Mouse (Mus musculus): ENCODE measurements around the gene Klf7.

Gene Klf7

DNA sequence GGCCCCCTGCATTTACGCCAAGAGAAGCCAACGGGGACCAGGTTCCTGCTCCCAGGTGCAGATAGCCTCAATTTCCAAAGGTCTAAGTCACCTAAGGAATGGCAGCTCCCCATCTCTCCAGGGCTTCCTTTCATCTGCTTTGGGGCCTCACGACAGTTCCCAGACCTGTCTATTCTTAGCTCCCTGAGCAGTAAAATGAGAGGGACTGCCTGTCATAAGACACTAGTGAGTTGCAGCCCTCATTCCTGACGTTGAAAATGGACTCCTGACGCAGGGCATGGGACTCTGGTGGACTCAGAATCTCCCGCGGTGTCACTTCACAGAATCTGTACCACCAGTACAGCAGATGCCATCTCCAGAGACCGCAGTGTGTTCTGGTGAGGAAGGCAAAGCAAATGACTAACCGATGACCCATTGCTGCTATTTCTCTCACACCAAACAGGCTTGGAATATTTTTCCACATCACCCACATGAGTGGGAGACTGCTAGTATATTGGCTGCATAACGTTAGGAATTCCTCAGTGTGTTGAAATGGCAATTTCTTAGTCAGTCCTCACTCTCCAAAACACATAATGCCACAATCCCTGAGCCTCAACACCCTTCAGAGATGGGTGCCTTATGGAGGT lies 81.9 kb downstream of the Klf7 start:
- in situ Hi-C loops (cut with MboI; ENCODE audit: low pct_unique_long_range_greater_than_20kb in 1 of 2, low sequenced_read_pairs in 2 of 2, unreplicated experiment in 1 of 2) = no loop called here

DNA sequence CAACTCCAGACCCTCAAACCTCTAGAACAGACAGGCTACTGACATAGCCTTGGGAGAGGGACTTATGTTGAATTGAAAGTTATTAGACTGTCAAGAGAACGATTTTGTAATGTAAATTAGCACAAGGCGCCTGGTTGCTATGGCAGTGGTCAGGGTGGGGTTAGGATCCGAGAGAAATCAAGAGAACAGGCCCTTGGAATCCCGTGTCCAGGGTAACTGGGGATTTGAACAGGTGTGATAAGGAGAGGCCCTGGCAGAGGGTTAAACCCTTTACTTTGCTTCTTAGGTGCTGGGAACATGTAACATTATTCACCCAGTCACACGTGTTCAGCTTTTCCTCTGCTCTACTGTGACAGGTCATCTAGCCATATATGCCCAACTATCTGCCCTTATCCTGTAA lies 83.7 kb downstream of the Klf7 start:
- in situ Hi-C loops (cut with MboI; ENCODE audit: low pct_unique_long_range_greater_than_20kb in 1 of 2, low sequenced_read_pairs in 2 of 2, unreplicated experiment in 1 of 2) = no loop called here

DNA sequence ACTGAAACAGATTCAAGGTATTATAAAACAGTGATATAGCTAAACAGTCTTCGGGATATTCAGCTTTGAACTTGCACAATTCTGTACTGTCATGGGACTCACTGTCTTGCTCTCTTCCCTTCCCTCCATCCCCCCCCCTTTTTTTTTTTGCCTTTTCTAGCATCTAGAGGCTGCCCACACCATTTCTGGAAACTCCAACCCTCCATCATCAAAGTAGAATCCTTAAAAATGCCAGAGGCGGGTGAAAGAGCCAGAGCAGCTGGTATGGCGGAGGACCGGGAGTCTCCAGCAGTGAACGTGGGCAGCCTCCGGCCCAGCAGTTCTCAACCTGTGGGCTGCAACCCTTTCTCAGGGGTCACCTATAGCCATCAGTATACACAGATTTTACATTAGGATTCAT lies 84.3 kb downstream of the Klf7 start:
- in situ Hi-C loops (cut with MboI; ENCODE audit: low pct_unique_long_range_greater_than_20kb in 1 of 2, low sequenced_read_pairs in 2 of 2, unreplicated experiment in 1 of 2) = no loop called here

DNA sequence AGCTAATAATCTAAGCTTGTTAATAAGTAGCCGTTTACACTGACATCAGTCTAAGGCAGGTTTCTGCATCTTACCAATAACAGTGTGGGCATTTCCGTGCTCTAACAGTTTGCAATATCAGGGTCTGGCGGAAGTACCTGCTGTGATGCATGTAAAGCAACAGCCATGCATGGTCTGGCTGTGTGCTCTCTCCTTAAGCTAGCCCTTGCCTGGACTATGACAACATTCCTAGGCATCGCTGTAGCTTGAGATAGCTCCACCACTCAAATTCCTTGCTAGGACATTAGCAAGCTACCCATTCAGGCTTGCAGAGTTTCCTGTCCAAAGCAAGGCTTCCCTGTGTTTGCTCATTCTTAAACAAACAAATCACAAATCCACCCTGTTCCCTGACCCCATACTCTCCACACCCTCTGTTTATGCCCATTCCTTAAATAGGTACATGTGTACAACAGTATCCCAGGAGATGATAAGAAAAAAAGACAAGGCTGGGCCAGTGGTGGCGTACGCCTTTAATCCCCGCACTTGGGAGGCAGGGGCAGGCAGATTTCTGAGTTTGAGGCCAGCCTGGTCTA lies 85.1 kb downstream of the Klf7 start:
- in situ Hi-C loops (cut with MboI; ENCODE audit: low pct_unique_long_range_greater_than_20kb in 1 of 2, low sequenced_read_pairs in 2 of 2, unreplicated experiment in 1 of 2) = no loop called here

DNA sequence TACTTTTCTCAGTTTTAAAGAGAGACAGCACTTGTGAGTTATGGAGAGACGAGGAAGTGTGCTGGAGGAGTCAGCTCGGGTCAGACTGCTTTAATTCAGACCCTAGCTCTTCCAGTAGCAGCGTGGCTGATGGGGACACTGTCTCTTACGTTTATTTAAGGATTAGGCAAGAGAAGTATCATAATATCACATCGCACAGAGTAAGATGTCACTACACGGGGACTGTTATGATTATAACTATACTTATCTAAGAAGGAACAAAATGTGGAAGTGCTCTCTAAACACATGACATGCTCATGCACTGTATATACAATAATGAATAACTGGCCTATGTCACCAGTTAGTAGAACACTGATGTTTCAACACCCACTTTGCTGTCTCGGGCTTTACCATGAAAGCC lies 86.3 kb downstream of the Klf7 start:
- in situ Hi-C loops (cut with MboI; ENCODE audit: low pct_unique_long_range_greater_than_20kb in 1 of 2, low sequenced_read_pairs in 2 of 2, unreplicated experiment in 1 of 2) = no loop called here

DNA sequence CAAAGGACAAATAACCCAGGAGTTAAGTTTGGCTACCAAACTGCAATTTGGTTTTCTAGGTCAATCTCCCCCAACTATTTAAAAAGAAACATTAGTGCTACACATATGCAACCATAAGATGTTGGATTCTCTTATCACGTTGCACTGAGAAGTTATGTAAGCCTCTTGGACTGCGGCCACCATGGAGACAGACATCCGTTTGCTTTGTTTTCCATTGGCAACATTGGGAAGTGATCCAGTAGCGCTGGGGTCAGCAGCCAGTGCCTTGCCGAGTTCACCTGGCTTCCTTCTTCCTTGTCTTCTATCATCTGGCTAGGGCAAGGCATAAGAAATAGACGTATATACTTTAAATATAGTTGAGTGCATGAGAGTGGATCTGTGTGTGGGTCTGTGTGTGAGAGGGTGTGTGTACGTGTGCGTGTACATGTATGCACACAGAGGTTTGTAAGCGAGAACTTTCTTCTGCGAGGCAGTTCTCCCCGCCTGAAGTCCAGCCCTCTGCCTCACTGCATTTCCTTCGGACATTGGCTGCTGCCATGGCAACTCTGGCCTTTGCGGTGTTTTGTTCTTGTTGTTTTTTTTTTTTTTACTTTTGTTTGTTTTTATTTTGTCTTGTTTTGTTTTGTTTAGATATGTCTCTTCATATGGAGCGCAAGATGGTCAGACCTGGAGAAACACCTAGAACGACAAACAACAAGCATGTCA lies 86.8 kb downstream of the Klf7 start:
- in situ Hi-C loops (cut with MboI; ENCODE audit: low pct_unique_long_range_greater_than_20kb in 1 of 2, low sequenced_read_pairs in 2 of 2, unreplicated experiment in 1 of 2) = no loop called here

DNA sequence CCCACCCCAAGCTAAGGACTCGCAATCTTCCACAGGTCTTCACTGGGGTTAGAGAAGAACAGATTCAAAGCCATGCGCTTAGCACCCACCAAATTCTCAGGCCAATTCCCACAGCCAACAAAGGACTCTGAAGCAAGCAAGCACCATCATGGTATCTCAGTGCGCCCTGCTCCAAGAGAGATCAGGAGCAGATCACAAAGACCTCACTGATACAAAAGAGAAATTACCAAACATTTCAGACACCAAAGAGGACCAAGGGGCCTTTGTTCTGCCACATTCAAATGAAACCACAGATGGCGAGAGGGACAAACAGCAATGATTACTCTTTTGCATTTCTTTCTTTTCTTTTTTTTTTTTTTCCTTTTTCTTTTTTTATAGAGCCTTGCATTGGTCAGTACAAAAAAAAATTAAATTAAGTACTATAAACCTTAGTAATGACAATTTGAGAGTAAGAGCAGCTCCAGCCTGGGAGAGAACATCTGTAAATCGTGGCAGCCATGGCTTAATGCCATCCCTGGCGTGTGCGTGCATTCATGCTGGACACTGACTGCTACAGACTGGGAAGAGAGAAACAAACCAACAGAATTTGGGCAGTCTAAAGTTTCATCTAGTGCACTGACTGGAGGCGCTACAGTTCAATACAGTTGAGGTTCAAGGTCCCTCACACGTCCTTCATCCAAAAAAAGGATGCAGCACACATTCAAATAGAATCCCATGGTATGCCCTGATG lies 89.4 kb downstream of the Klf7 start:
- in situ Hi-C loops (cut with MboI; ENCODE audit: low pct_unique_long_range_greater_than_20kb in 1 of 2, low sequenced_read_pairs in 2 of 2, unreplicated experiment in 1 of 2) = no loop called here

DNA sequence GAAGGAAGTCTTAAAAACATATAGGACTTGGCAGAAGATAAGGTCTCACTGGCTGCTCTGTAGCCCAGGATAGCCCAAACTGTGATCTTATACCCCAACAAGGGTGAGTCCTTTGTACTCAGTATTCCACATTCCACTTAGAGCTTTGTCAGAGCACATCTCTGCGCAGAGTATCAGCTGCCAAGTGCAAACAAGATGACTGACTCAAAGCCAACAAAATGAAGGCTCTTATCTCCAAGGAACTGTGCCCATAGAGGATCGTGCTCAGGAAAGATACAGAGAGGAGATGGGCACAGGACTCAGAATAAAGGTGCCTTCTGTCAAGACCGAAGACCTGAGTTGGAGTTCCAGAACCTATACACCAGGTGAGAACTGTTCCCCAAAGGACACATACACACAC lies 100.1 kb downstream of the Klf7 start:
- in situ Hi-C loops (cut with MboI; ENCODE audit: low pct_unique_long_range_greater_than_20kb in 1 of 2, low sequenced_read_pairs in 2 of 2, unreplicated experiment in 1 of 2) = no loop called here

DNA sequence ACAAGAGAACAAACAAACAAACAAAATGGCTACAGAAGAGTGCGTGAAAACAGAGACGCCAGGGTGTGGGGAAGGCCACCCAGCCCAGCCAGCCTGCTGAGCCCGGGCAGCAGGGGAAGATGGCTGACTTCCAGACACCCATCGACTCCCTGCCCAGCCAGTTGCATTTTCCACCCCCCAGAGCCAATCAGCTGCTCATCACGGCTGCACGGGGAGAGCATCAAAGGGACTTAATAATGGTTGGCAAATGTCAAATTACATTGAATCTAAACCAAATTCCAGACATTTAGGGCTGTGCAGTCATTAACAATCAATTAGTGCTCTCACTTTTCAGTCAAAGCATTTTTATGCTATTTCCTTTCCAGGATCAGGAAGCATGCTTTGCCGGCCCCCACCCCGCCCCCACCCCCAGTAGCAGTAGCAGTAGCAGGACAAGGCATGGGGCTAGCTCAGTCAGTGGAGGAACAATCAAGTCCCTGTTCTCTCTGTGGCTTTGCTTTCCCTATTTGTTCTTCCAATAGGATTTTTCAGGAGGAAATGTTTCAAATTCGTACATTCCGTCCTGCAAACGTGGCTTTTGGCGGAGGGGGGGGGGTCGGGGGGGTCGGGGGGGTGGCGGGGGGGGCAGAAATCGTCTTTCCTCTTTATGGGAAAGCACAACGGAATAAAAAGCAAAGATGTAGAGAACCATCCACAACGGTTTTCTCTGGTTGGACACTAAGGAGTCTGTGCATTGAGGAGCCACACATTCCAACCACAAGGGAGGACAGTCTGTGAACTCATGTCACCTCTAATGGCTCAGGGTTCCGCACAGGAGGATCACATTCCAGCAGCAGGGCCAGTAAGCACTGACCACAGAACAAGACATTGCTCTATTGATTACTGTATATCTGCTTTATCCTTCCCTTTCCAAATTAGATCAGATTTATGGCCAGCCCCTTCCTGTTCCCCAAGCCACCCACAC lies 101.1 kb downstream of the Klf7 start:
- in situ Hi-C loops (cut with MboI; ENCODE audit: low pct_unique_long_range_greater_than_20kb in 1 of 2, low sequenced_read_pairs in 2 of 2, unreplicated experiment in 1 of 2) = no loop called here

DNA sequence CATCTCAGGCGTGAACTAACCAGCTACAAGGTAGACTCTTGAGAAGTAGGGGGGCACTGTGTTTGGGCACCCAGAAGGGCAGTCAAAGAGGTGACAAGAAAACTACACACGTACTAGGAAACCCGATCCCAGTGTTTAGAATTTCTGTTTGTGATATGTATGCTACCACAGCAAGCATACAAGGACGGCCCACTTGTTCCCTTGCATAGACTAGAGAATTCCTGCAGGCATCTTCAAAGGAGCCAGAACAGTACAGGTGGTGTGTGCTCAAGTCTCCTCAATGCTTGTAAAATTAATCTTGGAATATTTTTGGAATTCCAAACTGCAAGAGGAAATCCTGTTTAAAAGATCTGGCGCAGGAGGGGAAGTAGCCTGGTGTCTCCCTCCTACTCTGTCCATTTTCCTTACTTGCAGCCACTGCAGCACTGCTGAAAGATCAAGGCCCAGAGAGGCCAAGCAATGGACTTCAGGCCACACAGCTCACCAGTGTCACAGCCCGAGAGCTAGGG lies 102.9 kb downstream of the Klf7 start:
- in situ Hi-C loops (cut with MboI; ENCODE audit: low pct_unique_long_range_greater_than_20kb in 1 of 2, low sequenced_read_pairs in 2 of 2, unreplicated experiment in 1 of 2) = no loop called here

DNA sequence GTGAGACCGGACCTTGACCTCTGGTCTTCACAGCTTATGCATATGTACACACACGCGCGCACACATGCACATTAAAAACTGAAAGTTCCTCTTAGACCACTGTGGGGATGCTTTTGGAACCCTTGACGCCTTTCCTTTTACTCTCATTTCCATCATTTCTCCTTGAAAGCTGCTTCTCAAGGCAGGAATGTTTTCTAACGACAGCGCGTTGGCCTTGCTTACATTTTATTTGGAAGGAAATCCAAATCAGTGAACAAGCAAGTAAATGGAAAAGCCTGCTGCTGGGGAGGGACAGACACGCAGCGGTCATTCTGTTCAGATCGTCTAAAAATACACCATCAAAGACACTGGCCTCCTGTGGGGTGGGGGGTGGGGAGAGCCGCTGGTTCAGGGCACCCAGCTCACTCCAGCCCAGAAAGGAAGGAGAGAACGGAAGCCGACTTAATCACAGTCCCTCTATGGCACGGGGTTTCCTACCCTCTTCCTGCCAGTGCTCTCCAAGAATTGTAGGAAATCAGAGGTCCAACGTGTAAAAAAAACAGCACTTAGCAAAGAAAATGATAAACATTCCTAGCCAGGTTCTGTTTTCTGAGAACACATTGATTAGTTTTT lies 103.5 kb downstream of the Klf7 start:
- in situ Hi-C loops (cut with MboI; ENCODE audit: low pct_unique_long_range_greater_than_20kb in 1 of 2, low sequenced_read_pairs in 2 of 2, unreplicated experiment in 1 of 2) = no loop called here

DNA sequence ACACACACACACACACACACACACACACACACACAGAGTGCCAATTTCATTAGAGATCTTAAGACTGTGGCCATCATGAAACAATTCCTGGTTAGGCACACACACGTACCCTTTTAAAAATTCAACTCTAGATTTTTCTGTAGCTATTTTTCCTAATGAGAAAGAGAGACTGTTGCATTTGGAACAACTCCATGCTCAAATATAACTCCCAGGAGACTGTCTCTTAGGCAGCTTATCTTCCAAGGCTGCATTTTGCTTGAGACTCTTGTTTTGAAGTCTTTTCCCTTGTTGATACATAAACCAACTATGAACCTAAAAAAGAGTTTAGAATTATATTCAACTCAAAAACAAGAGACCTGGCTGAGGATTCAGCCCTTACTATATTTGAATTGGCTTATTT lies 108.0 kb downstream of the Klf7 start:
- in situ Hi-C loops (cut with MboI; ENCODE audit: low pct_unique_long_range_greater_than_20kb in 1 of 2, low sequenced_read_pairs in 2 of 2, unreplicated experiment in 1 of 2) = no loop called here

DNA sequence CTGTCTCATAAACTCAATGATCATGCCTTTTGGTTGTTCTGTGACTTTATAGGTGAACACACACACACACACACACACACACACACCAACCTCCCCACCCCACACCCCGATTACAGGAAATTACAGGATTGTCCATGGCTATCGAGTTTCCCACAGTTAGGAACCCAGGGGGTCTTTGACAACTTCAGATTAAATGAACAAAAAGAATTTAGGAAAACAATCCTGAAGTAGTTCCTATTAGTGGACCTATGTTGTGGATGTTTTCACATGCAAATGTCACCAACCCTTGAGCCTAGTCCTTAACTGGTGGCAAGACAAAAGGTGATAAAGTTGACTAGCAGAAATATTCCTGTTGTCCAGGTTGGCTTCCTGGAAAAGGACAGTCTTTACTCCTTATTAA lies 113.1 kb downstream of the Klf7 start:
- in situ Hi-C loops (cut with MboI; ENCODE audit: low pct_unique_long_range_greater_than_20kb in 1 of 2, low sequenced_read_pairs in 2 of 2, unreplicated experiment in 1 of 2) = no loop called here

DNA sequence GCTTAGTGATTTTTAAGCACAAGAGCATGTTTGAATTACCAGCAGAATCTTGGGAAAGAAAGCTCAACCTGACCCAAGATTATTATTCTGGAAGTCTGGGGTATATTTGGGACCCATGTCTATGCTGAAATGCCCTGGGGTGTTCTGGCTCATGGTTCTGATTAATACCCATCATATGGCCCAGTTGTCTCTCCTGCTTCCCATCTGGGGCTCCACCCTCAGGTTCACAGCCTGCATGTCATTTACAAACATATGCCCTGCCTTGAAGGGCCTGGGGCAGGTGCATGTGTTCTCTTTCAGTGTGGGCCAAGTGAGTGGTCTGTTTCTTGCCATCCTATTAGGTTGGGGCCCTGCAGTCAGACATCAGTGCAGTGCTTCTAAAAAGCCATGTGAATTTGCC lies 114.1 kb downstream of the Klf7 start:
- in situ Hi-C loops (cut with MboI; ENCODE audit: low pct_unique_long_range_greater_than_20kb in 1 of 2, low sequenced_read_pairs in 2 of 2, unreplicated experiment in 1 of 2) = no loop called here

DNA sequence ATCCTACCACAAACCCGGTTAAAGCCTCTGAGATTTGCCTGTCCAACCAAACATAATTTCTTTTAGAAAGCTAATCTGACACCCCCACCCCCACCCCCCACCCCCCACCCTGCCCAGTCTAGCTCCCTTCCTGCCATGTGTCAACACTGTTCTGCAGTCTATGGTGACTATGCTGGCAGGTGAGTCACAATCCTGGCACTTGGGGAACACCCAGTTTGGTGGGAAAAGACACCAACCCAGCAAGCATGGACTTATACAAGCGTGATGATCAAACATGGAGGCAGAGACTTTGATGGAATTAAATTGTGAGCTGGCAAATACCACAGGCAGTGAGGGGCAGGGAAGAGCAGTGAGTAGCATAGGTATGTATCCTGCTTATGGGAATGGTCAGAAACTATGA lies 116.9 kb downstream of the Klf7 start:
- in situ Hi-C loops (cut with MboI; ENCODE audit: low pct_unique_long_range_greater_than_20kb in 1 of 2, low sequenced_read_pairs in 2 of 2, unreplicated experiment in 1 of 2) = no loop called here

DNA sequence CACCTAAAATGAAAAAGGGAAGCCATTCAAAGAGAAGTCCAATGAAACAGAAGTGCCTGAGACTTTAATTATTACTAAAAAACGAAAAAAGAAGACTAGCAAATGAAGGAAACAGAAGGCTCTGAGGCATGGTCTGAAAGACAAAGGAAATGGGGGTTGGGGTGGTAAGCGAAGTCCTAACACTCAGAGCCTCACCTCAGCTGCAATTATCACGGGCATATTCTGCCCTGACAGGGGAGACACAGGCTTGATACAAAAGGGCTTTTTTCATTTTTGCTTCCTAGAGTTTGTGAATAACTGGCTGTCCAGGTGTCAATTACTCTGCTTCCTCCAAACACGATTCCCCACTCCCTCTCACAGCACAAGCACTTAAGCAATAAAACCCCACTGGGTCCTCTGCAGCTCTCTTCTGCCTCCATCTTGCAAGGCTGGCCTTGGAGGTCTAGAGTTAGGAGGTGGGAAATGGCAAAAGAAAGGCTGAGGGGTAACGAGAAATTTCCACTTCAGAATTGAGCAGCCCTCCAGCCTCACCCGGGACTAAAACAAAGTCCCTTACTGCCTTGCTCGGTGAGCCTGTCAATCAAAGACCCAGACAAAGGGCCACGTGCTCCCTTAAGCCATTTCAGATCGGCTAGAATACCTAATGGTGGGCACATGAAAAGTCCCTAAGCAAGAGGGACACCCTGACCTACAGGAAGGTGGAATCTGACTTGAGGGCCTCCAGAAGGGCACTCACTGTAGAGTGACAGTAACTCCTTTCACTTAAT lies 118.4 kb downstream of the Klf7 start:
- in situ Hi-C loops (cut with MboI; ENCODE audit: low pct_unique_long_range_greater_than_20kb in 1 of 2, low sequenced_read_pairs in 2 of 2, unreplicated experiment in 1 of 2) = no loop called here

DNA sequence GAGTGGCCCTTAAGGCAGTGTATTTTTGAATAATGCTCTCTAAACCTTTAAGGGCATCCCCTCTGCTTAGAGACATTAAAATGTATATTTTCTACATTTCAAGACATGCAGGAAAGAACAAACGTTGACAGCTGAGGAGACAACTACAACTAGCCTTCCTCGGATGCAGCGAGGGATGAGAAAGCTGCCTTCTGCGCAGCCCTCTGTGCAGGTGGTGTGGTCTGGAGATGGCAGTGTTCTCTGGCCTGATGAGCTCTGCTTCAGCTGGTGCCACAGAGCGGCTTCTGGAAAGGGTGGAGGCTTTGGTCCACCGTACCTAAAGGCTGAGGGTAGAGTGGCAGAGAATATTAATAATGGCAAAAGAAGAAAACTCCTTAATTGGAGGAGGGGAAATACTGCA lies 120.0 kb downstream of the Klf7 start:
- in situ Hi-C loops (cut with MboI; ENCODE audit: low pct_unique_long_range_greater_than_20kb in 1 of 2, low sequenced_read_pairs in 2 of 2, unreplicated experiment in 1 of 2) = no loop called here
